Mouse (Mus musculus) small intestine, adult 2 months (tissue): ENCODE results near the gene Mbnl1. TPM values are rescaled to one million over a fixed set of nuclear protein-coding genes. Genes with fewer than 3 reads are reported as not detected.

ENCODE experiments used
- H3K27ac ChIP-seq: fragments of 200-500 bp; 2 replicates; pipeline ENCODE4 v1.5.1; 2012; ENCODE audit warnings: low read depth, low read length, control low read depth, inconsistent platforms; ENCODE audit not compliant: insufficient read depth
- H3K27me3 ChIP-seq: fragments of 200-500 bp; 2 replicates; pipeline ENCODE4 v1.6.1; 2012; ENCODE audit warnings: mild to moderate bottlenecking, moderate library complexity, low read length, inconsistent platforms; ENCODE audit not compliant: control insufficient read depth, insufficient read depth
- H3K36me3 ChIP-seq: fragments of 200-500 bp; 2 replicates; pipeline ENCODE4 v1.6.1; 2012; ENCODE audit warnings: mild to moderate bottlenecking, low read length, control low read depth, inconsistent platforms; ENCODE audit not compliant: control insufficient read depth, insufficient read depth
- H3K4me1 ChIP-seq: fragments of 200-500 bp; 2 replicates; pipeline ENCODE4 v1.6.1; 2012; ENCODE audit warnings: low read length, inconsistent platforms, mixed read lengths; ENCODE audit not compliant: control insufficient read depth, insufficient read depth, insufficient read length
- H3K4me3 ChIP-seq: fragments of 200-500 bp; 2 replicates; pipeline ENCODE4 v1.5.1; 2012; ENCODE audit warnings: low read depth, mild to moderate bottlenecking, control low read depth, inconsistent platforms, low read length, moderate library complexity
- CTCF ChIP-seq: fragments of 200-500 bp; IDR thresholded peaks from 2 replicates; pipeline ENCODE4 v1.5.1; 2012; ENCODE audit warnings: low read depth, mild to moderate bottlenecking, control low read depth, inconsistent platforms, low read length, moderate library complexity, mixed read lengths; ENCODE audit not compliant: insufficient replicate concordance, insufficient read length; ENCODE audit errors: extremely low read depth
- POLR2A ChIP-seq: fragments of 200-500 bp; IDR thresholded peaks from 2 replicates; pipeline ENCODE4 v1.6.1; 2012; ENCODE audit warnings: low read depth, mild to moderate bottlenecking, control low read depth, inconsistent platforms, low read length, moderate library complexity
- WGBS: fragments of 180-500 bp; shearing (Covaris S2); methylation state at CpG from one replicate; pipeline ENCODE4 v1.1.7; 2018; 5-methylcytosine and 5-hydroxymethylcytosine counted together
- polyA plus RNA-seq: library from polyadenylated mRNA; depleted of rRNA; stranded (reverse); fragments of >200 nt; gene quantifications from 2 replicates; pipeline ENCODE4 v1.2.3, GENCODE M21; 2012

Mbnl1 gene
- polyA plus RNA-seq, 1 experiment, result 48.7 TPM

DNA sequence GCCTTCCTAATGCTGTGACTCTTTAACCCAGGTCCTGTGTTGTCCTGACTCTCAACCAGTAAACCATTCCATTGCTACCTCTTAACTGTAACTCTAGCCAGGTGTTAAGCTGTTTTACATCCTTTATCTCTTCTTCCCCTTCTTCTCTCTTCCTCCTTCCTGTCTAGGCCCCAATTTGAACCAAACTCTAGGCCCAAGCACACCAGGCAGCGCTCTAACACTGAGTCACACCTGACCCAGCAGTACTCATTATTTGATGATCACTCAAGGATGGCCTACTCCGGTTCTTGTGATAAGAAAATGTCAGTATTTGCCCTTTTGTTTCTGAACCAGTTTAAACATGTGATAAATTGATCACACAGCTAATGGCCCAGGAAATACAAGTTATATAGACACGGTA, 92.6 kb downstream of the Mbnl1 start:
- Histone ChIP-seq H3K36me3 (no peaks in the 10 kb centered on the region), H3K27me3 (no peaks in the 10 kb centered on the region), H3K4me1 (peaks cover 1% of the 10 kb centered on the region; the same call in 1 of the 2 replicates), H3K27ac (no peak overlapping the region), H3K4me3 (no peak overlapping the region)
- no peak for TF ChIP-seq CTCF
- no peak for TF ChIP-seq POLR2A
- 59% methylated on average over 3 of the region's 3 CpGs for WGBS

DNA sequence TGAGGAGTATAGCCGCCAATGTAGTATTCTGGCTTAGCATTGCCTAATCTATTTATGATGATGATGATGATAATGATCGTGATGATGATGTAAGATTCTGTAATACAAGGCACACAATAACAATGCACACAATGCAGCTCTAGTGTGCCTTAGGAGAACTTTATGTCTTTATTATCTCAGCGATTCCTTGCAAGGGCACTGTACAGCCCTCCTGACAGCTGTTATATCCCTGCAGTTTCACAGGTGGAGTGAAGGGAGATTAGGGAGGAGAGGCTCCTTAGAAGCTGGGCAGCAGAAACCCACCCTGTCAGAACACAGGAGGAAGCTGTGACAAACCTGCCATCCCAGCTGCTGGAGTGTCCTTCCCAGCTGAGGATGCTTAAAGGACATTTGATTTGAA, 93.3 kb downstream of the Mbnl1 start:
- Histone ChIP-seq H3K27ac (no peak overlapping the region), H3K36me3 (no peaks in the 10 kb centered on the region), H3K27me3 (no peaks in the 10 kb centered on the region), H3K4me1 (peaks cover 1% of the 10 kb centered on the region; the same call in 1 of the 2 replicates), H3K4me3 (no peak overlapping the region)
- 41% methylated on average over 3 of the region's 3 CpGs for WGBS
- TF ChIP-seq POLR2A (no peak), CTCF (no peak)

DNA sequence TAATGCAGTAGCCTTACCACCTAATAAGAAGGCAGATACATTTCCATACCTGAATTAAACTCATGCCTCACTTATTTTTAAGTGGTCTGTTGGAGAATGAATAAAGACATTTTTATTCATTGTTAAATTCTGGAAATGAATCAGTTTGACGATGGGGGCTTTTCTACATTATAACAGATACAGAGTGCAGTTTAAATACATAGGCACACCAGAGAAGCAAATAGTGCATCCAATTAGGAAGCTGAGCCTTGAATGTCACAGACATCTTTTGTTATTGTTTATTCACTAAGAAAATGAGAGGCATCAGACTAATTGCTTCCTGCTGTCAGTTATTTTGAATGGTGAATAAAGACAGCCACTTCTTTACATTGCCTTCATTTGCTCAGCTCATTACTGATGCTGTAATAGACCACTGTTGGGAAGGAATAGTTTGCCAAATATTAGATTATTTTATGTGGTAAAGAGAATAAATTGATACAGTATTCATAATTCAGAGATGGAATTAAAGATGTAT, 95.6 kb downstream of the Mbnl1 start:
- Histone ChIP-seq H3K4me1 (peaks cover 1% of the 10 kb centered on the region; the same call in 1 of the 2 replicates), H3K27ac (no peak overlapping the region), H3K36me3 (no peaks in the 10 kb centered on the region), H3K4me3 (no peak overlapping the region), H3K27me3 (no peaks in the 10 kb centered on the region)
- TF ChIP-seq CTCF (no peak), POLR2A (no peak)
- 79% methylated on average over 1 of the region's 1 CpGs for WGBS

DNA sequence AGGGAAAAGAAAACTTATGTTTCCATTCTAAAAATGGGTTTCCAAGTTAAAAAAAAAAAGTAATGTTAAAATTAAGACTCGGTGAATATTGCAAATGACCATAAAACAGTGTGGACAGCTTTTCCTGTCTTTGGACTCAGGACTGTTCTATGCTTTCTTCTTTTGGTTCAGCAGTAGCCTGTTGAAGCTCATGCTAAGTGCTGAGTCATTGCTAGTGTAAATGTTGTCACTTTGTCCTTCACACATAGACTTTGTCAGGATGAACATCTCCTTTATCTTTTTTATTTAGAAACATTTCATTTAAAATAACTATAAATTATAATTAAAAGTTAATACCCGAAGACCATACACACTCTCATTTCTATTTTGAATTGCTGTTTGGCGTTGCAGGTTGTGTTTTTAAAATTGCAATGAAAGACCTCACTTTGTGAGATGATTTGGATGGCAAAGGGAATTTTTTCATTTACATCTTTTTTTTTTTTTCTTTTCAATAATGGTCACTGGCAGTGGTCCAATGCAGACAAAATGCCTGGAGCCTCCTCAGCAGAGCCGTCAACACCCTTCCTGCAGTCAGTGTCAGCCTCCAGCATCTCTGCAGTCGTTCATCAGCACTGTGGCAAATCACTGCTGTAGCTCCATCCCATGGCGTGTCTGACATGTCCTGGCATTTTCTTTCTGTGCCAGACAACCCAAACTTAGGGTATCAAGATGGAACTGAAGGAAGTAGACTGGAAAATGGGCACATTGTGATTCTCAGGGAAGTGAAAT, 96.4 kb downstream of the Mbnl1 start:
- Histone ChIP-seq H3K27ac (no peak overlapping the region), H3K36me3 (no peaks in the 10 kb centered on the region), H3K27me3 (no peaks in the 10 kb centered on the region), H3K4me1 (peaks cover 1% of the 10 kb centered on the region; the same call in 1 of the 2 replicates), H3K4me3 (no peak overlapping the region)
- WGBS, result 69% methylated on average over 6 of the region's 6 CpGs
- no peak for TF ChIP-seq POLR2A

DNA sequence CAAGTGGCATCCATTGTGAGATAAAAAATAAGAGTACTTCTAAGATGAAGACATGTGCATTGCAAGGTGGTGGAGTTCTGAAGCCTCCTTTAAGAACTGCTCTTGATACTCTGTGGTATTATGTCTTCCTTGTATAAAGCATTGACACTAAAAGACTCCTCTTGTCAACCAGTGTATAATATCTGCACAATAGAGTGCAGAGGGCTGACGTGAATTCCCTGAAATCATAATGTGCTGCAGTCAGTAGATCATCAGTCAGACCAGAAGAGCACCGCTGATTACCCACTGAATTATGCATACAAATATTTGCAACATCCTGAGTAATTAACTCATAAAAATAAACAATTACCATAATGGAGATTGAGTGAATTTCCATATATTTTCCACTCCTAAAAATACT, 97.2 kb downstream of the Mbnl1 start:
- no peaks in the 10 kb centered on the region for H3K36me3 ChIP-seq
- TF ChIP-seq CTCF (no peak), POLR2A (no peak)
- peaks cover 7% of the 10 kb centered on the region; the same call in 1 of the 2 replicates for H3K4me1 ChIP-seq
- H3K4me3 ChIP-seq, result no peak overlapping the region
- no peaks in the 10 kb centered on the region for H3K27me3 ChIP-seq
- 64% methylated on average over 2 of the region's 2 CpGs for WGBS
- no peak overlapping the region for H3K27ac ChIP-seq

DNA sequence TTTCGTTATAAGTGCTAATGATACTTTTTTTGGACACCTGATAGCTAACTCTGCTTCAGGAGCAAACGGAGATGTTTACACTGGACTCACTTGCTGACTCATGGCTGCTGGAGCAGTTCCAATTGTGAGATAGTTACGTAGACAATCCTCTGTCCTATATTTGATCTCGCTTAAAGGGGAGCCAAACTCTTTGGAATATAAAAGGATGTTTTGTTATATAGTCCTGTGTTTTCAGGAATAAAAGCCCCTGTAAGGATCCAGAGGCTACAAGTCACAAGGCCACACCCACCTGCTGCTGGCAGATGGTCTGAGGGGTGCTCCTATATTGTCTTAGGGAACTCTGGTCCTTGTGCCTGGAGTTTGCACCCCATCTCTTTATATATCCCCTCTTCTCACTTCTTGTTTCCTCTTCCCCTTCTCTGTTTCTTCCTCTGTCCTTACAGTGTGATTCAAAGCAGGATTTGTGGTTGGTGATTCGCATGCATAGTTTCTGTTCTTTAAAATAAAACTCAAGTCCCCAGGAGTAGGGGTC, 97.9 kb downstream of the Mbnl1 start:
- Histone ChIP-seq H3K36me3 (no peaks in the 10 kb centered on the region), H3K27ac (no peak overlapping the region), H3K4me1 (peaks cover 7% of the 10 kb centered on the region; the same call in 1 of the 2 replicates), H3K27me3 (no peaks in the 10 kb centered on the region), H3K4me3 (no peak overlapping the region)
- WGBS, result 21% methylated on average over 5 of the region's 5 CpGs
- TF ChIP-seq POLR2A (no peak), CTCF (no peak)

DNA sequence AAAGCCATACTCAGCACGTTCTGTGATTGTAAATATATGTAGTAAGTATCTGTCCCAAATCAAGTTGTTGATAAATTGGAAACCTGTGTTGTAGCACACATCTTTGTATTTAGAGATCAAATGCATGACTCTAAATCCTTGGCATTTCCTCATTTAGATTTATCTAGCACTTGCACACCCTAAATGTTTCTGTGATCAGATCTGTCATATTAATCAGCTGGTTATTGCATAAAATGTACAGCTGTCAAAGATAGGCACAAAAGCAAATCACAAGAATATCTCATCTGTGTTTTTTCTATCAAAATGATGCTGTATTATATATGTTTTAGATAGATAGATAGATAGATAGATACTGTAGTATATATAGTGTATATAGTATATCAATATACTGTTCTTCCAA, 98.9 kb downstream of the Mbnl1 start:
- Histone ChIP-seq H3K36me3 (no peaks in the 10 kb centered on the region), H3K4me1 (peaks cover 11% of the 10 kb centered on the region; the same call in 1 of the 2 replicates), H3K27ac (no peak overlapping the region), H3K27me3 (no peaks in the 10 kb centered on the region), H3K4me3 (no peak overlapping the region)
- TF ChIP-seq POLR2A (no peak), CTCF (no peak)
- WGBS, result 80% methylated on average over 1 of the region's 1 CpGs
